Mouse (Mus musculus) G1E (cell line): ENCODE data around the gene Ptrh1.

Experiments
- CTCF ChIP-seq: IDR thresholded peaks from 2 replicates; pipeline ENCODE4 v1.5.1; 2012; ENCODE audit warnings: low read depth, low read length, inconsistent platforms, mixed read lengths
- TAL1 ChIP-seq: conservative IDR thresholded peaks from 2 replicates; pipeline ENCODE4 v1.6.1; 2012; ENCODE audit warnings: low read depth, low read length, inconsistent platforms, mixed read lengths

DNA sequence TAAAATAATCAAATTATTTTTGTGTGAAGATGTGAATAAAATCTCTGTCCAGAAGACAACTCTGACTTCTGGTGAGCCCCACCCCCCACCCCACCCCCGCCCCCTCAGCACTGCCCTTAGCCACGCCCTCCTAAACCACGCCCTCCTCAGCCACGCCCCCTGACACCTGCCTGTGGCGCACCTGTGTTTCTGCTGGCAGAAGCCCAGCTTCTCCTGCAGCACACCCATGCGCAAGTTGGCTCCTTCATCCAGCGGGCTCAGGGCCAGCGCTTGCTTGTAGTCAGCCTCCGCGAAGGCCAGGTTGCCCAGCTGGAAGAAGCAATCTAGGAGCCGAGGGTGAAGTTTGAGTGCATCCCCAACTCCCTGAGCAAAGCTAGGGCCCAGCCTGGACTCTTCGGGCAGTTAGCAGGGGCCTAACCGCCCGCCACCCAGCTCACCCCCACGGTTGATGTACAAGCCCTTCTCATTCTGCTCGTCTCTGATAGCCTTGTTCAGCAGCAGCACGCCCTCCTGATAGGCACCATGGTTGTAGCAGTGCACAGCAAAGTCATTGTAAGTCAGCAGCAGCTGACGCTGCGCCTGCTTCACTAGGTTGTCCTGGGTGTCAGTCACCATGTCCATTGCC lies 6.8 kb upstream of the Ptrh1 start:
- TF ChIP-seq CTCF (no peak), TAL1 (no peak)
